Mouse (Mus musculus) megakaryocyte, embryonic 14.5 days (primary cell): Measurements from ENCODE around the gene Sik1.

Experiments
- FLI1 ChIP-seq: IDR thresholded peaks from 2 replicates; pipeline ENCODE4 v1.6.1; 2012; ENCODE audit warnings: low read length, inconsistent platforms, mixed read lengths
- GATA1 ChIP-seq: IDR thresholded peaks from 3 replicates; pipeline ENCODE4 v1.6.1; 2012; ENCODE audit warnings: mixed read lengths, low read length, inconsistent platforms, borderline replicate concordance

DNA sequence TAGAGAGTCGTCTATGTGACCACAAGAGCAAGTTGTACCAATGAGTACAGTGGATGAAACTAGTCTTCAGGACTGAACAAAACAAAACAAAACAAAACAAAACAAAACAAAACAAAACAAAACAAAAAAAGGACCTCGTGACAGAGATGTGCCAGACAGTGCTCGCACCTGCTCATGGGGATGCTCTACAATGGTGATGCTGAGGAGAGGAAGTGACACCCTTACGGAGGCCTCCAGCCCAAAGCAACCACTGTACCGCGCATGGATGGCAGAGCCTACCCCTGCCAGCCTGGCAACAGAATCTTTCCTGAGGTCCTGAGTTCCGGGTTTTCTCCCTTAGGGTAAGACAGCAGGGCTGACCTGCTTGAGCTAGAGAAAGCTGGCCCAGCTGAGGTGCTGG, 46.5 kb downstream of the Sik1 start:
- TF ChIP-seq GATA1 (no peak), FLI1 (no peak)
